Mouse (Mus musculus): ENCODE results near the gene F2r. TPM values are rescaled to one million over a fixed set of nuclear protein-coding genes. Genes with fewer than 3 reads are reported as not detected.

F2r gene
- polyA plus RNA-seq, 1 experiment, result 23.6 TPM

- H3K79me2 ChIP-seq (ENCODE audit: control insufficient read depth, insufficient read depth), result no peaks in the 10 kb centered on the region
- H3K4me2 ChIP-seq (ENCODE audit: low read depth), result no peak overlapping the region
- no peak overlapping the region for H3ac ChIP-seq (ENCODE audit: control insufficient read depth, insufficient read length)
- TF ChIP-seq MAX (IDR thresholded peaks at IDR 0.05; ENCODE audit: low read depth), result no peak
- no peak for TF ChIP-seq SRF (IDR thresholded peaks at IDR 0.05; ENCODE audit: control insufficient read depth, insufficient read length, low read depth)
- TF ChIP-seq USF1 (IDR thresholded peaks at IDR 0.05; ENCODE audit: low read depth), result no peak
- TF ChIP-seq CEBPB (IDR thresholded peaks at IDR 0.05; ENCODE audit: insufficient read depth, poor library complexity, severe bottlenecking), result no peak
- TF ChIP-seq TCF12 (IDR thresholded peaks at IDR 0.05; ENCODE audit: insufficient read depth, poor library complexity, severe bottlenecking), result no peak
- TF ChIP-seq TCF3 (IDR thresholded peaks at IDR 0.05; ENCODE audit: insufficient read length, low read depth), result no peak
- no peak for TF ChIP-seq REST (IDR thresholded peaks at IDR 0.05; ENCODE audit: insufficient read depth, insufficient read length)
- no peak for TF ChIP-seq MYOG (IDR thresholded peaks at IDR 0.05; ENCODE audit: control insufficient read depth in 1 of 3, insufficient read depth in 1 of 3, insufficient read length in 2 of 3, low read depth in 2 of 3)
- TF ChIP-seq POLR2A (IDR thresholded peaks at IDR 0.05; ENCODE audit: insufficient read length, low read depth), result no peak
- no peak for TF ChIP-seq MYOD1 (IDR thresholded peaks at IDR 0.05; ENCODE audit: control insufficient read depth in 1 of 3, insufficient read length in 2 of 3, low read depth in 2 of 3)
- no peak for TF ChIP-seq POLR2AphosphoS2 (IDR thresholded peaks at IDR 0.05; ENCODE audit: insufficient read length, low read depth)
- TF ChIP-seq E2F4 (IDR thresholded peaks at IDR 0.05; ENCODE audit: insufficient read depth), result no peak
- H3K36me3 ChIP-seq (ENCODE audit: control insufficient read depth, insufficient read depth), result no peaks in the 10 kb centered on the region
- H3K4me3 ChIP-seq, result no peak overlapping the region
- H3K27me3 ChIP-seq (ENCODE audit: control insufficient read depth, insufficient read depth, insufficient read length), result no peaks in the 10 kb centered on the region
Measured at GRCm38 (mm10) chr13:95569326-95569725, 49.0 kb downstream of the F2r start.

- no peak overlapping the region for H3K4me2 ChIP-seq (ENCODE audit: low read depth)
- H3K36me3 ChIP-seq (ENCODE audit: control insufficient read depth, insufficient read depth), result no peaks in the 10 kb centered on the region
- no peak overlapping the region for H3K4me3 ChIP-seq
- no peak for TF ChIP-seq TCF12 (IDR thresholded peaks at IDR 0.05; ENCODE audit: insufficient read depth, poor library complexity, severe bottlenecking)
- no peak for TF ChIP-seq MYOD1 (IDR thresholded peaks at IDR 0.05; ENCODE audit: control insufficient read depth in 1 of 3, insufficient read length in 2 of 3, low read depth in 2 of 3)
- no peak for TF ChIP-seq TCF3 (IDR thresholded peaks at IDR 0.05; ENCODE audit: insufficient read length, low read depth)
- TF ChIP-seq POLR2AphosphoS2 (IDR thresholded peaks at IDR 0.05; ENCODE audit: insufficient read length, low read depth), result no peak
- no peak for TF ChIP-seq USF1 (IDR thresholded peaks at IDR 0.05; ENCODE audit: low read depth)
- no peak for TF ChIP-seq SRF (IDR thresholded peaks at IDR 0.05; ENCODE audit: control insufficient read depth, insufficient read length, low read depth)
- no peak for TF ChIP-seq MAX (IDR thresholded peaks at IDR 0.05; ENCODE audit: low read depth)
- TF ChIP-seq CEBPB (IDR thresholded peaks at IDR 0.05; ENCODE audit: insufficient read depth, poor library complexity, severe bottlenecking), result no peak
- no peak for TF ChIP-seq MYOG (IDR thresholded peaks at IDR 0.05; ENCODE audit: control insufficient read depth in 1 of 3, insufficient read depth in 1 of 3, insufficient read length in 2 of 3, low read depth in 2 of 3)
- no peak for TF ChIP-seq REST (IDR thresholded peaks at IDR 0.05; ENCODE audit: insufficient read depth, insufficient read length)
- TF ChIP-seq POLR2A (IDR thresholded peaks at IDR 0.05; ENCODE audit: insufficient read length, low read depth), result no peak
- TF ChIP-seq E2F4 (IDR thresholded peaks at IDR 0.05; ENCODE audit: insufficient read depth), result no peak
- no peaks in the 10 kb centered on the region for H3K27me3 ChIP-seq (ENCODE audit: control insufficient read depth, insufficient read depth, insufficient read length)
- no peaks in the 10 kb centered on the region for H3K79me2 ChIP-seq (ENCODE audit: control insufficient read depth, insufficient read depth)
- no peak overlapping the region for H3ac ChIP-seq (ENCODE audit: control insufficient read depth, insufficient read length)
Measured at GRCm38 (mm10) chr13:95568336-95568735, 50.0 kb downstream of the F2r start.

GRCm38 (mm10) chr13:95566841-95567551, 51.3 kb downstream of the F2r start:
- Histone ChIP-seq H3K79me2 (ENCODE audit: control insufficient read depth, insufficient read depth) (no peaks in the 10 kb centered on the region), H3K4me3 (no peak overlapping the region), H3K4me2 (ENCODE audit: low read depth) (no peak overlapping the region), H3ac (ENCODE audit: control insufficient read depth, insufficient read length) (no peak overlapping the region), H3K27me3 (ENCODE audit: control insufficient read depth, insufficient read depth, insufficient read length) (no peaks in the 10 kb centered on the region), H3K36me3 (ENCODE audit: control insufficient read depth, insufficient read depth) (no peaks in the 10 kb centered on the region)
- TF ChIP-seq REST (IDR thresholded peaks at IDR 0.05; ENCODE audit: insufficient read depth, insufficient read length) (no peak), TCF3 (IDR thresholded peaks at IDR 0.05; ENCODE audit: insufficient read length, low read depth) (no peak), TCF12 (IDR thresholded peaks at IDR 0.05; ENCODE audit: insufficient read depth, poor library complexity, severe bottlenecking) (no peak), E2F4 (IDR thresholded peaks at IDR 0.05; ENCODE audit: insufficient read depth) (no peak), USF1 (IDR thresholded peaks at IDR 0.05; ENCODE audit: low read depth) (no peak)

GRCm38 (mm10) chr13:95563693-95564092, 54.6 kb downstream of the F2r start:
- no peak overlapping the region for H3K4me3 ChIP-seq
- H3ac ChIP-seq (ENCODE audit: control insufficient read depth, insufficient read length), result no peak overlapping the region
- H3K79me2 ChIP-seq (ENCODE audit: control insufficient read depth, insufficient read depth), result no peaks in the 10 kb centered on the region
- TF ChIP-seq REST (IDR thresholded peaks at IDR 0.05; ENCODE audit: insufficient read depth, insufficient read length), result no peak
- no peak for TF ChIP-seq TCF12 (IDR thresholded peaks at IDR 0.05; ENCODE audit: insufficient read depth, poor library complexity, severe bottlenecking)
- no peak for TF ChIP-seq SRF (IDR thresholded peaks at IDR 0.05; ENCODE audit: control insufficient read depth, insufficient read length, low read depth)
- TF ChIP-seq MYOG (IDR thresholded peaks at IDR 0.05; ENCODE audit: control insufficient read depth in 1 of 3, insufficient read depth in 1 of 3, insufficient read length in 2 of 3, low read depth in 2 of 3), result no peak
- no peak for TF ChIP-seq MAX (IDR thresholded peaks at IDR 0.05; ENCODE audit: low read depth)
- no peak for TF ChIP-seq TCF3 (IDR thresholded peaks at IDR 0.05; ENCODE audit: insufficient read length, low read depth)
- no peak for TF ChIP-seq MYOD1 (IDR thresholded peaks at IDR 0.05; ENCODE audit: control insufficient read depth in 1 of 3, insufficient read length in 2 of 3, low read depth in 2 of 3)
- TF ChIP-seq CEBPB (IDR thresholded peaks at IDR 0.05; ENCODE audit: insufficient read depth, poor library complexity, severe bottlenecking), result no peak
- no peak for TF ChIP-seq E2F4 (IDR thresholded peaks at IDR 0.05; ENCODE audit: insufficient read depth)
- no peak for TF ChIP-seq USF1 (IDR thresholded peaks at IDR 0.05; ENCODE audit: low read depth)
- TF ChIP-seq POLR2A (IDR thresholded peaks at IDR 0.05; ENCODE audit: insufficient read length, low read depth), result no peak
- no peak for TF ChIP-seq POLR2AphosphoS2 (IDR thresholded peaks at IDR 0.05; ENCODE audit: insufficient read length, low read depth)
- H3K36me3 ChIP-seq (ENCODE audit: control insufficient read depth, insufficient read depth), result no peaks in the 10 kb centered on the region
- no peak overlapping the region for H3K4me2 ChIP-seq (ENCODE audit: low read depth)
- no peaks in the 10 kb centered on the region for H3K27me3 ChIP-seq (ENCODE audit: control insufficient read depth, insufficient read depth, insufficient read length)

All from myocyte (in vitro differentiated cells).